ENCODE assay signal across 14 mouse cellular contexts in the genomic region with DNA sequence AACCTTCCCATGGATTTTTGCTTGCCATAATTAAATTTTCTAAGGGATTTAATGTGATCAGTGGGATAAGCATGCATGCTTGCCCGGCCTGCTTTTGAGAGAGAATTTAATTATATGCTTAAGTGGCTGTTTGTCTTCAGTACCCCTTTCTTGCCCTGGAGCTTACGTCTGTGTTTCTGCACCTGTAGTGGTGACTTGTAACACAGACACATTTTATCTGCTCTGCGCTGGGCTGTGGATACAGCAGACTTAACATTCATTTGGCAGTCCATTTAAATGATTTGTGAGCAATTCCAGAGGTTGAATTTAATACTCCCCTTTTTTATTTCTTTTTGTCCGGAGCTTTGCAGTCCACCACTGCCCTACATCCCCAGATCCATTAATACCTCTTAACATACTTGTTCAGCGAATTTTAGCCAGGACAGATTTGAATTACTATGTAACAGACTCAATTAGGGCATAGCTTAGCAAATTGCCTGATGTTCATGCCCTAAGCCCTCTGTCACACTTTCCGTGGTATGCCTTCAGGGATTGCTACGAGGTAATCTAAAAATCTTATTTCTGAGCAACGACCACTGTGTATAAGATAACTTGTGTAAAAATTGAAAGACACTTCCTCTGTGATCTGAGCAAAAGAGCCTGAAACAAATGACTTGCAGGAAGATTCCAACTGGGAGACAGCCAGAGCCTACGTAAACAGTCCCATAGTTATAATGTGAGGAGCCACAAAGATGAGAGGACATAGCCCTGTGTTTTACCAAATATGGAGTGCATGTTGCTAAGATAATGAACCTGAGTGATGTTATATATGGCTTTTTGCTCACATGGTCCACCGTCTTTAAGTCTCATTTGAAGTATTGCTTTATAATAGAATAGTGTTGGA.
DNase-seq lines count a peak whose midpoint lies in the region; ATAC-seq lines count a peak whose summit lies in the region.
"Had no signal": no experiment of that assay in that cellular context is flagged by ENCODE, and none has a peak within 500 bp of the region (broad histone marks: within the 10 kb centered on the region; RNA-seq: fewer than 3 reads in every experiment).

No protein-coding gene starts in this region.

- 0 out of 2 replicates have a peak, but pooled peaks cover 7% of the 10 kb centered on the region for H3K4me1 ChIP-seq in lung, embryonic 15.5 days
- H3K4me1 ChIP-seq in forebrain, embryonic 12.5 days: peaks cover 28% of the 10 kb centered on the region
- H3K4me1 ChIP-seq in hindbrain, embryonic 15.5 days (replicated peaks): peaks cover 22% of the 10 kb centered on the region
- peaks cover 21% of the 10 kb centered on the region for H3K4me1 ChIP-seq in neural tube, embryonic 15.5 days
- H3K4me1 ChIP-seq: heart, embryonic 10.5 days had no signal

- H3K9ac ChIP-seq in lung, embryonic 15.5 days: no peak overlapping the region
- H3K9ac ChIP-seq in forebrain, embryonic 12.5 days: no peak overlapping the region
- no peak overlapping the region for H3K9ac ChIP-seq in hindbrain, embryonic 15.5 days
- H3K9ac ChIP-seq in neural tube, embryonic 15.5 days (replicated peaks): no peak overlapping the region
- H3K9ac ChIP-seq: limb, embryonic 15.5 days had no signal

- no peak for DNase-seq in lung, postnatal 25 days (ENCODE audit: low spot score)
- DNase-seq in right cerebral cortex, postnatal 14 days: no peak
- no peak for DNase-seq in right cerebral cortex, postnatal 10 days (ENCODE audit: low spot score in 2 of 2)
- DNase-seq: cerebellum, adult 8-10 months; kidney, adult 11 months; thymus, postnatal 25 days had no signal

- WGBS in lung, embryonic 15.5 days: 54% methylated on average over 10 of the region's 10 CpGs
- WGBS in forebrain, embryonic 12.5 days: 45% methylated on average over 10 of the region's 10 CpGs
- 35% methylated on average over 10 of the region's 10 CpGs for WGBS in hindbrain, embryonic 15.5 days
- WGBS in neural tube, embryonic 15.5 days: 33% methylated on average over 10 of the region's 10 CpGs

- peaks cover 28% of the 10 kb centered on the region for H3K36me3 ChIP-seq in lung, embryonic 15.5 days
- no peaks in the 10 kb centered on the region for H3K36me3 ChIP-seq in forebrain, embryonic 12.5 days (replicated peaks)
- H3K36me3 ChIP-seq in hindbrain, embryonic 15.5 days: no peaks in the 10 kb centered on the region
- no peaks in the 10 kb centered on the region for H3K36me3 ChIP-seq in neural tube, embryonic 15.5 days
- H3K36me3 ChIP-seq: limb, embryonic 15.5 days had no signal

- peak overlapping the region; percentile 66; the same call in 1 of the 2 replicates for H3K27ac ChIP-seq in lung, embryonic 15.5 days
- peak overlapping the region; percentile 63 for H3K27ac ChIP-seq in forebrain, embryonic 12.5 days
- peak overlapping the region; percentile 65 for H3K27ac ChIP-seq in hindbrain, embryonic 15.5 days (replicated peaks)
- H3K27ac ChIP-seq in neural tube, embryonic 15.5 days (replicated peaks): 0 out of 2 replicates have a peak overlapping the region, but pooled peaks have one; percentile 24
- H3K27ac ChIP-seq: heart, embryonic 10.5 days had no signal

- H3K4me2 ChIP-seq in lung, embryonic 15.5 days: no peak overlapping the region
- no peak overlapping the region for H3K4me2 ChIP-seq in forebrain, embryonic 12.5 days
- no peak overlapping the region for H3K4me2 ChIP-seq in hindbrain, embryonic 15.5 days
- no peak overlapping the region for H3K4me2 ChIP-seq in neural tube, embryonic 15.5 days
- H3K4me2 ChIP-seq: limb, embryonic 15.5 days had no signal

- H3K9me3 ChIP-seq in lung, embryonic 15.5 days: no peaks in the 10 kb centered on the region
- no peaks in the 10 kb centered on the region for H3K9me3 ChIP-seq in forebrain, embryonic 12.5 days
- no peaks in the 10 kb centered on the region for H3K9me3 ChIP-seq in hindbrain, embryonic 15.5 days
- no peaks in the 10 kb centered on the region for H3K9me3 ChIP-seq in neural tube, embryonic 15.5 days (replicated peaks)
- H3K9me3 ChIP-seq: heart, embryonic 10.5 days; limb, embryonic 15.5 days; megakaryocyte, embryonic 14.5 days had no signal

- ATAC-seq in lung, embryonic 15.5 days (ENCODE audit: borderline replicate concordance, extremely low read depth, low FRiP score, low TSS enrichment): peak; percentile 57; the same call in 1 of the 2 replicates
- ATAC-seq in forebrain, embryonic 12.5 days (ENCODE audit: low FRiP score): no peak
- peak; percentile 47; the same call in 1 of the 2 replicates for ATAC-seq in hindbrain, embryonic 15.5 days (ENCODE audit: low FRiP score, low read depth)
- peak; percentile 48; the same call in 1 of the 2 replicates for ATAC-seq in neural tube, embryonic 15.5 days (ENCODE audit: low FRiP score)

- no peak overlapping the region for H3K4me3 ChIP-seq in lung, embryonic 15.5 days
- no peak overlapping the region for H3K4me3 ChIP-seq in forebrain, embryonic 12.5 days (replicated peaks)
- no peak overlapping the region for H3K4me3 ChIP-seq in hindbrain, embryonic 15.5 days
- no peak overlapping the region for H3K4me3 ChIP-seq in neural tube, embryonic 15.5 days (replicated peaks)
- H3K4me3 ChIP-seq: heart, embryonic 10.5 days; limb, embryonic 15.5 days; megakaryocyte, embryonic 14.5 days had no signal

- H3K27me3 ChIP-seq in lung, embryonic 15.5 days: no peaks in the 10 kb centered on the region
- H3K27me3 ChIP-seq in forebrain, embryonic 12.5 days: no peaks in the 10 kb centered on the region
- no peaks in the 10 kb centered on the region for H3K27me3 ChIP-seq in hindbrain, embryonic 15.5 days
- no peaks in the 10 kb centered on the region for H3K27me3 ChIP-seq in neural tube, embryonic 15.5 days (replicated peaks)
- H3K27me3 ChIP-seq: CH12.LX; limb, embryonic 15.5 days; megakaryocyte, embryonic 14.5 days had no signal
